Mouse (Mus musculus) cerebellum, adult 2 months (tissue): ENCODE results near the gene Pcyox1. TPM values are rescaled to one million over a fixed set of nuclear protein-coding genes. Genes with fewer than 3 reads are reported as not detected.

Experiments used
- DNase-seq, 2 experiments: peaks; one replicate each; pipeline ENCODE4 v3.0.0; 2021
- H3K27ac ChIP-seq: fragments of 200-500 bp; 2 replicates; pipeline ENCODE4 v1.5.1; 2012; ENCODE audit warnings: low read length, control low read depth, inconsistent platforms; ENCODE audit not compliant: insufficient read depth
- H3K27me3 ChIP-seq: fragments of 200-500 bp; 2 replicates; pipeline ENCODE4 v1.6.1; 2012; ENCODE audit warnings: inconsistent platforms, mild to moderate bottlenecking, low read length, moderate library complexity; ENCODE audit not compliant: control insufficient read depth, insufficient read depth
- H3K4me1 ChIP-seq: fragments of 200-500 bp; 2 replicates; pipeline ENCODE4 v1.6.1; 2011; ENCODE audit warnings: low read length; ENCODE audit not compliant: control insufficient read depth, insufficient read depth
- H3K4me3 ChIP-seq: fragments of 200-500 bp; replicated peaks from 2 replicates; pipeline ENCODE3; 2011; ENCODE audit warnings: mild to moderate bottlenecking, low read depth, low read length, control low read depth; ENCODE audit not compliant: insufficient read depth
- CTCF ChIP-seq: fragments of 200-500 bp; IDR thresholded peaks from 2 replicates; pipeline ENCODE4 v1.5.1; 2011; ENCODE audit warnings: low read depth, mild to moderate bottlenecking, control low read depth, low read length, moderate library complexity, borderline replicate concordance; ENCODE audit not compliant: insufficient read depth
- POLR2A ChIP-seq: fragments of 200-500 bp; IDR thresholded peaks from 2 replicates; pipeline ENCODE4 v1.6.1; 2011; ENCODE audit warnings: low read length, control low read depth, borderline replicate concordance; ENCODE audit not compliant: insufficient read depth
- WGBS: fragments of 180-500 bp; shearing (Covaris S2); methylation state at CpG from one replicate; pipeline ENCODE4 v1.1.7; 2018; 5-methylcytosine and 5-hydroxymethylcytosine counted together
- polyA plus RNA-seq: library from polyadenylated mRNA; depleted of rRNA; stranded (reverse); fragments of >200 nt; gene quantifications from 2 replicates; pipeline ENCODE4 v1.2.3, GENCODE M21; 2012

Gene Pcyox1
- polyA plus RNA-seq, 1 experiment, result 61.1 TPM

GRCm38 (mm10) chr6:86371340-86371911 lies 25.5 kb downstream of the Pcyox1 start:
- TF ChIP-seq POLR2A (peak; percentile 96), CTCF (no peak)
- no peaks in the 10 kb centered on the region for H3K27me3 ChIP-seq
- H3K4me1 ChIP-seq, result peaks cover 3% of the 10 kb centered on the region
- H3K4me3 ChIP-seq, result peak overlapping the region; percentile 74
- under 1% methylated on average over 50 of the region's 50 CpGs for WGBS
- peak overlapping the region; percentile 23; the same call in 1 of the 2 replicates for H3K27ac ChIP-seq
- peak; percentile 97 to 98 for DNase-seq

- TF ChIP-seq CTCF, result no peak
- TF ChIP-seq POLR2A, result no peak
- H3K27me3 ChIP-seq, result no peaks in the 10 kb centered on the region
- no peak for DNase-seq
- peak within 1 kb of the TSS; percentile 23; the same call in 1 of the 2 replicates for H3K27ac ChIP-seq
- H3K4me1 ChIP-seq, result peaks cover 4% of the 10 kb centered on the region
- WGBS, result 17% methylated on average over 15 of the region's 15 CpGs
- H3K4me3 ChIP-seq, result peak within 1 kb of the TSS; percentile 74
Measured at GRCm38 (mm10) chr6:86370764-86371339, 26.1 kb downstream of the Pcyox1 start, which contains the start of gene Snrpg. TSS of gene Snrpg (plus strand) at chr6:86371304.

GRCm38 (mm10) chr6:86370093-86370713 lies 26.8 kb downstream of the Pcyox1 start:
- TF ChIP-seq POLR2A (no peak), CTCF (no peak)
- Histone ChIP-seq H3K4me3 (no peak overlapping the region), H3K27me3 (no peaks in the 10 kb centered on the region), H3K4me1 (peaks cover 4% of the 10 kb centered on the region), H3K27ac (no peak overlapping the region)
- 61% methylated on average over 3 of the region's 3 CpGs for WGBS
- DNase-seq, result no peak

- Histone ChIP-seq H3K27me3 (no peaks in the 10 kb centered on the region), H3K4me3 (no peak overlapping the region), H3K4me1 (peaks cover 4% of the 10 kb centered on the region), H3K27ac (no peak overlapping the region)
- WGBS, result 54% methylated on average over 5 of the region's 5 CpGs
- no peak for TF ChIP-seq CTCF
- no peak for TF ChIP-seq POLR2A
- no peak for DNase-seq
Measured at GRCm38 (mm10) chr6:86368479-86368878, 28.5 kb downstream of the Pcyox1 start.

GRCm38 (mm10) chr6:86366853-86367249 lies 30.1 kb downstream of the Pcyox1 start:
- Histone ChIP-seq H3K4me1 (peaks cover 4% of the 10 kb centered on the region), H3K4me3 (peak overlapping the region; percentile 91), H3K27ac (no peak overlapping the region), H3K27me3 (no peaks in the 10 kb centered on the region)
- no peak for DNase-seq
- TF ChIP-seq POLR2A, result no peak
- TF ChIP-seq CTCF, result no peak
- WGBS, result 54% methylated on average over 2 of the region's 2 CpGs

- Histone ChIP-seq H3K4me3 (peak overlapping the region; percentile 91), H3K27me3 (no peaks in the 10 kb centered on the region), H3K27ac (peak overlapping the region; percentile 79), H3K4me1 (peaks cover 4% of the 10 kb centered on the region)
- DNase-seq, result peak; percentile 68 to 72
- TF ChIP-seq CTCF, result no peak
- no peak for TF ChIP-seq POLR2A
- 13% methylated on average over 25 of the region's 25 CpGs for WGBS
Measured at GRCm38 (mm10) chr6:86366125-86366852, 30.7 kb downstream of the Pcyox1 start.

GRCm38 (mm10) chr6:86365371-86366124 lies 31.4 kb downstream of the Pcyox1 start, which contains the start of gene Fam136a:
TSS of gene Fam136a (plus strand) at chr6:86365646.
- Histone ChIP-seq H3K27me3 (no peaks in the 10 kb centered on the region), H3K4me1 (peaks cover 4% of the 10 kb centered on the region), H3K27ac (peak within 1 kb of the TSS; percentile 79), H3K4me3 (peak within 1 kb of the TSS; percentile 91)
- WGBS, result under 1% methylated on average over 75 of the region's 76 CpGs
- peak; percentile 95 to 96 for DNase-seq
- peak; percentile 44; the same call in 1 of the 2 replicates for TF ChIP-seq POLR2A
- peak; percentile 82 for TF ChIP-seq CTCF
